Mouse (Mus musculus) embryonic facial prominence, embryonic 13.5 days (tissue): ENCODE measurements around the gene Cgref1. TPM values are rescaled to one million over a fixed set of nuclear protein-coding genes. Genes with fewer than 3 reads are reported as not detected.
A peak's percentile ranks its signal among the peaks of the same experiment; 100 is the strongest.

Source experiments
- ATAC-seq: fragments of 200-750 bp; cut with Nextera tagmentation; 2 replicates; pipeline ENCODE4 v1.8.0; 2017; ENCODE audit warnings: low read depth; ENCODE audit not compliant: insufficient number of reproducible peaks, insufficient read depth, low FRiP score, low TSS enrichment
- H3K27ac ChIP-seq: fragments of 300-500 bp; sonication (generic); 2 replicates; pipeline ENCODE4 v1.5.1; 2015; ENCODE audit warnings: moderate library complexity, mild to moderate bottlenecking, inconsistent platforms
- H3K27me3 ChIP-seq: fragments of 300-500 bp; sonication (generic); 2 replicates; pipeline ENCODE4 v1.6.1; 2015; ENCODE audit warnings: mild to moderate bottlenecking, inconsistent platforms
- H3K36me3 ChIP-seq: fragments of 300-500 bp; sonication (generic); 2 replicates; pipeline ENCODE4 v1.6.1; 2015; ENCODE audit warnings: mild to moderate bottlenecking, inconsistent platforms
- H3K4me1 ChIP-seq: fragments of 300-500 bp; sonication (generic); 2 replicates; pipeline ENCODE4 v1.6.1; 2015; ENCODE audit warnings: inconsistent platforms
- H3K4me2 ChIP-seq: fragments of 300-500 bp; sonication (generic); 2 replicates; pipeline ENCODE4 v1.6.1; 2015; ENCODE audit warnings: moderate library complexity, mild to moderate bottlenecking, inconsistent platforms
- H3K4me3 ChIP-seq: fragments of 300-500 bp; sonication (generic); 2 replicates; pipeline ENCODE4 v1.5.1; 2015; ENCODE audit warnings: mild to moderate bottlenecking, inconsistent platforms
- H3K9ac ChIP-seq: fragments of 300-500 bp; sonication (generic); 2 replicates; pipeline ENCODE4 v1.6.1; 2015; ENCODE audit warnings: mild to moderate bottlenecking, inconsistent platforms
- H3K9me3 ChIP-seq: fragments of 300-500 bp; sonication (generic); 2 replicates; pipeline ENCODE4 v1.6.1; 2016; ENCODE audit warnings: inconsistent platforms
- WGBS: fragments of 180-500 bp; shearing (Covaris S2); methylation state at CpG from one replicate; pipeline ENCODE4 v1.1.7; 2015; ENCODE audit warnings: mixed read lengths; 5-methylcytosine and 5-hydroxymethylcytosine counted together
- polyA plus RNA-seq: library from polyadenylated mRNA; unstranded; fragments of >200 nt; fragmentation: Nextera tagmentation; extraction: Ambion mirVana; gene quantifications from 2 replicates; pipeline ENCODE4 v1.2.1, GENCODE M21; 2015

Cgref1 gene
- polyA plus RNA-seq, 1 experiment from 2014 or later, result 11.5 TPM

GRCm38 (mm10) chr5:30960814-30961213 is 15.4 kb upstream of the Cgref1 start:
- H3K4me1 ChIP-seq, result peaks cover 19% of the 10 kb centered on the region
- H3K9ac ChIP-seq, result peak overlapping the region; percentile 92
- ATAC-seq, result no peak
- peak overlapping the region; percentile 86 for H3K4me2 ChIP-seq
- no peaks in the 10 kb centered on the region for H3K27me3 ChIP-seq
- 0 out of 2 replicates have a peak overlapping the region, but pooled peaks have one; percentile 48 for H3K27ac ChIP-seq
- peaks cover 21% of the 10 kb centered on the region for H3K36me3 ChIP-seq
- no peaks in the 10 kb centered on the region for H3K9me3 ChIP-seq
- H3K4me3 ChIP-seq, result peak overlapping the region; percentile 86; the same call in 1 of the 2 replicates
- WGBS, result 91% methylated on average over 2 of the region's 2 CpGs

GRCm38 (mm10) chr5:30959966-30960501 is 14.6 kb upstream of the Cgref1 start, which contains the start of gene Preb:
Gene Preb, minus strand, starts transcription at chr5:30960361.
- Histone ChIP-seq H3K9ac (peak within 1 kb of the TSS; percentile 92), H3K4me2 (peak within 1 kb of the TSS; percentile 86), H3K36me3 (peaks cover 29% of the 10 kb centered on the region), H3K9me3 (no peaks in the 10 kb centered on the region), H3K4me1 (peaks cover 19% of the 10 kb centered on the region), H3K27ac (peak within 1 kb of the TSS; percentile 91), H3K4me3 (peak within 1 kb of the TSS; percentile 86), H3K27me3 (no peaks in the 10 kb centered on the region)
- ATAC-seq, result peak; percentile 92
- WGBS, result 1% methylated on average over 56 of the region's 56 CpGs

- H3K36me3 ChIP-seq, result peaks cover 36% of the 10 kb centered on the region
- H3K4me3 ChIP-seq, result peak overlapping the region; percentile 86
- H3K4me1 ChIP-seq, result peaks cover 19% of the 10 kb centered on the region
- H3K9me3 ChIP-seq, result no peaks in the 10 kb centered on the region
- 27% methylated on average over 19 of the region's 19 CpGs for WGBS
- H3K27ac ChIP-seq, result peak overlapping the region; percentile 91
- peak overlapping the region; percentile 92 for H3K9ac ChIP-seq
- no peaks in the 10 kb centered on the region for H3K27me3 ChIP-seq
- no peak for ATAC-seq
- peak overlapping the region; percentile 86 for H3K4me2 ChIP-seq
Observed at GRCm38 (mm10) chr5:30959198-30959854, 13.9 kb upstream of the Cgref1 start.

- Histone ChIP-seq H3K36me3 (peaks cover 51% of the 10 kb centered on the region), H3K27me3 (no peaks in the 10 kb centered on the region), H3K9me3 (no peaks in the 10 kb centered on the region), H3K4me2 (peak overlapping the region; percentile 86; the same call in 1 of the 2 replicates), H3K4me1 (peaks cover 19% of the 10 kb centered on the region), H3K9ac (peak overlapping the region; percentile 27; the same call in 1 of the 2 replicates), H3K4me3 (peak overlapping the region; percentile 1; the same call in 1 of the 2 replicates), H3K27ac (no peak overlapping the region)
- 94% methylated on average over 6 of the region's 6 CpGs for WGBS
- ATAC-seq, result no peak
Observed at GRCm38 (mm10) chr5:30957891-30958290, 12.5 kb upstream of the Cgref1 start.

GRCm38 (mm10) chr5:30955751-30956150 is 10.4 kb upstream of the Cgref1 start:
- Histone ChIP-seq H3K4me3 (no peak overlapping the region), H3K9ac (no peak overlapping the region), H3K9me3 (no peaks in the 10 kb centered on the region), H3K36me3 (peaks cover 62% of the 10 kb centered on the region), H3K27me3 (no peaks in the 10 kb centered on the region), H3K27ac (no peak overlapping the region), H3K4me1 (peaks cover 22% of the 10 kb centered on the region), H3K4me2 (no peak overlapping the region)
- 92% methylated on average over 6 of the region's 6 CpGs for WGBS
- ATAC-seq, result no peak

DNA sequence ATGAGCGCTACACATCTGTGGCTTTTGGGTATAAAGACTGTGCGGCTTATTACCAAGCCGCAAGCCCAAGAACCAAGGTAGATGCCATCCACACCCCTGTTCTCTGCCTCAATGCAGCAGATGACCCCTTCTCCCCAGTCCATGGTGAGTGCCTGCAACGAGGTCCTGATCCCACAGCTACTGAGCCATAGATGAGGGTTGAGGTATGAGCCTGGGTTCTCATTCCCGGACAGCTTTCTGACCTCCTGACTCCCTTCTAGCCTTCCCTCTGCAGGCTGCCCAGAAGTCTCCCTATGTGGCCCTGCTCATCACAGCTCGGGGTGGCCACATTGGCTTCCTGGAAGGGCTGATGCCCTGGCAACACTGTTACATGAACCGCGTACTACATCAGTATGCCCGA is 9.2 kb upstream of the Cgref1 start:
- Histone ChIP-seq H3K36me3 (peaks cover 62% of the 10 kb centered on the region), H3K4me1 (peaks cover 30% of the 10 kb centered on the region), H3K4me3 (no peak overlapping the region), H3K4me2 (no peak overlapping the region), H3K9ac (no peak overlapping the region), H3K9me3 (no peaks in the 10 kb centered on the region), H3K27me3 (no peaks in the 10 kb centered on the region), H3K27ac (no peak overlapping the region)
- WGBS, result 96% methylated on average over 9 of the region's 9 CpGs
- no peak for ATAC-seq

GRCm38 (mm10) chr5:30954065-30954464 is 8.7 kb upstream of the Cgref1 start:
- H3K4me3 ChIP-seq, result no peak overlapping the region
- no peak overlapping the region for H3K4me2 ChIP-seq
- H3K4me1 ChIP-seq, result peaks cover 31% of the 10 kb centered on the region
- H3K9ac ChIP-seq, result no peak overlapping the region
- no peak overlapping the region for H3K27ac ChIP-seq
- WGBS, result 96% methylated on average over 6 of the region's 6 CpGs
- no peak for ATAC-seq
- H3K36me3 ChIP-seq, result peaks cover 62% of the 10 kb centered on the region
- H3K27me3 ChIP-seq, result no peaks in the 10 kb centered on the region
- H3K9me3 ChIP-seq, result no peaks in the 10 kb centered on the region

DNA sequence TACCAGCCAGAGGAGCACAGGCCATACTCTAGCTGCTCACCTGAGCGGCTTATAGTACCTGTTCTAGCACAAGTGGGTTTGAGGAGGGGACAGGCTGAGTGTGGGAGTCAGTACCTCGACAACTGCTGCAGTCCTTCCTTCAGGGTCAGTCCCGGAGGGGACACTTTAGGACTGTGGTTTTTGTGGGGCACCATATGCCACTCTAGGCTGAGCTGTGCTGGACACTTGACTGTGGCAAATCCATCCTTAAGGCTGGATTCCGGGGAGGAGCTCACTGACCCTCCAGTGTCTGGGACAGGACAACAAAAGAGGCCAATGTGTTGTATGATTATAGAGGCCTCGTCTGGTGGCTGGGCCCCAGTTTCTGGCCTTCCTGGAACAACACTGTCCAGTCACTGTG is 7.2 kb upstream of the Cgref1 start:
- 87% methylated on average over 5 of the region's 5 CpGs for WGBS

GRCm38 (mm10) chr5:30951706-30952105 is 6.3 kb upstream of the Cgref1 start:
- ATAC-seq, result no peak
- Histone ChIP-seq H3K27ac (no peak overlapping the region), H3K27me3 (no peaks in the 10 kb centered on the region), H3K4me1 (peaks cover 21% of the 10 kb centered on the region), H3K36me3 (peaks cover 44% of the 10 kb centered on the region), H3K9ac (no peak overlapping the region), H3K4me3 (no peak overlapping the region), H3K4me2 (no peak overlapping the region), H3K9me3 (no peaks in the 10 kb centered on the region)
- 91% methylated on average over 6 of the region's 6 CpGs for WGBS

More for the DNA sequence above, 7.2 kb upstream of the Cgref1 start:
- no peak for ATAC-seq
- peaks cover 48% of the 10 kb centered on the region for H3K36me3 ChIP-seq
- H3K9me3 ChIP-seq, result no peaks in the 10 kb centered on the region
- no peak overlapping the region for H3K4me2 ChIP-seq
- H3K27ac ChIP-seq, result no peak overlapping the region
- H3K9ac ChIP-seq, result no peak overlapping the region
- no peak overlapping the region for H3K4me3 ChIP-seq
- no peaks in the 10 kb centered on the region for H3K27me3 ChIP-seq
- H3K4me1 ChIP-seq, result peaks cover 24% of the 10 kb centered on the region

DNA sequence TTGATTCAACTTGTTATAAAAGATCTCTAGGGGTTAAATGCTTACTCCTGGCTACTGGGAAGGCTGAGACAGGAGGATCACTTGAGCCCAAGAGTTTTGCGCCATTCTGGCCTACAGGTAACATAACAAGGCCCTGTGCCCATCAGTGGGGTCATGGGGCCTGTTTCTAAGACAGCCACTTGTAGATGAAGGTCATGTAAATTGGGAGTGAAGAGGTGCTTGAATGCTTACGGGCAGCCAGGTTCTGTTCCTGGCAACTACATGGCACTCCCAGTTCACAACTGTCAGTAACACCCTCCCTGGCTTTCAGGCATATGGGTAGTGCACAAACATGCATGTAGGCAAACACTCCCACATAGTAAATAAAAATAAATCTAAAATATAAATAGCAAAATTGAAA is 5.5 kb upstream of the Cgref1 start:
- no peak for ATAC-seq
- peak overlapping the region; percentile 89 for H3K4me2 ChIP-seq
- WGBS, result 93% methylated on average over 2 of the region's 2 CpGs
- H3K36me3 ChIP-seq, result peaks cover 42% of the 10 kb centered on the region
- peaks cover 4% of the 10 kb centered on the region; the same call in 1 of the 2 replicates for H3K27me3 ChIP-seq
- peak overlapping the region; percentile 83; the same call in 1 of the 2 replicates for H3K27ac ChIP-seq
- peaks cover 21% of the 10 kb centered on the region for H3K4me1 ChIP-seq
- H3K9ac ChIP-seq, result no peak overlapping the region
- no peak overlapping the region for H3K4me3 ChIP-seq
- no peaks in the 10 kb centered on the region for H3K9me3 ChIP-seq

GRCm38 (mm10) chr5:30950451-30950850 is 5.1 kb upstream of the Cgref1 start:
- Histone ChIP-seq H3K9me3 (no peaks in the 10 kb centered on the region), H3K4me2 (peak overlapping the region; percentile 89), H3K9ac (peak overlapping the region; percentile 61; the same call in 1 of the 2 replicates), H3K4me1 (peaks cover 22% of the 10 kb centered on the region), H3K27ac (peak overlapping the region; percentile 83), H3K4me3 (peak overlapping the region; percentile 56), H3K36me3 (peaks cover 37% of the 10 kb centered on the region), H3K27me3 (peaks cover 9% of the 10 kb centered on the region)
- ATAC-seq, result no peak
- 55% methylated on average over 4 of the region's 4 CpGs for WGBS
